Mouse (Mus musculus) hindbrain, embryonic 16.5 days (tissue): ENCODE measurements around the gene Slco4a1. TPM values are rescaled to one million over a fixed set of nuclear protein-coding genes. Genes with fewer than 3 reads are reported as not detected.

Experiments used
- ATAC-seq: fragments of 200-750 bp; cut with Nextera tagmentation; 2 replicates; pipeline ENCODE4 v1.8.0; 2017; ENCODE audit warnings: moderate TSS enrichment, moderate library complexity
- H3K27ac ChIP-seq: fragments of 300-500 bp; sonication (generic); 2 replicates; pipeline ENCODE4 v1.5.1; 2014; ENCODE audit warnings: low read depth, mild to moderate bottlenecking, control low read depth, low read length, moderate library complexity
- H3K27me3 ChIP-seq: fragments of 300-500 bp; sonication (generic); replicated peaks from 2 replicates; pipeline ENCODE4 v1.6.1; 2014; ENCODE audit warnings: low read length; ENCODE audit not compliant: control insufficient read depth, insufficient read depth
- H3K36me3 ChIP-seq: fragments of 300-500 bp; sonication (generic); 2 replicates; pipeline ENCODE4 v1.6.1; 2014; ENCODE audit warnings: mild to moderate bottlenecking, low read length, moderate library complexity, mixed read lengths; ENCODE audit not compliant: control insufficient read depth, insufficient read depth
- H3K4me1 ChIP-seq: fragments of 300-500 bp; sonication (generic); 2 replicates; pipeline ENCODE4 v1.6.1; 2014; ENCODE audit warnings: low read depth, low read length; ENCODE audit not compliant: control insufficient read depth, insufficient read depth
- H3K4me2 ChIP-seq: fragments of 300-500 bp; sonication (generic); 2 replicates; pipeline ENCODE4 v1.6.1; 2014; ENCODE audit warnings: mild to moderate bottlenecking, low read length, control low read depth, moderate library complexity
- H3K4me3 ChIP-seq: fragments of 300-500 bp; sonication (generic); 2 replicates; pipeline ENCODE4 v1.5.1; 2014; ENCODE audit warnings: mild to moderate bottlenecking, low read length, control low read depth, moderate library complexity
- H3K9ac ChIP-seq: fragments of 300-500 bp; sonication (generic); 2 replicates; pipeline ENCODE4 v1.6.1; 2014; ENCODE audit warnings: low read depth, mild to moderate bottlenecking, control low read depth, low read length, moderate library complexity
- H3K9me3 ChIP-seq: fragments of 300-500 bp; sonication (generic); 2 replicates; pipeline ENCODE4 v1.6.1; 2014; ENCODE audit warnings: mild to moderate bottlenecking, low read length, moderate library complexity; ENCODE audit not compliant: control insufficient read depth
- WGBS: fragments of 180-500 bp; shearing (Covaris S2); extraction: QIAGEN DNeasy Blood & Tissue Kit; methylation state at CpG from one replicate; pipeline ENCODE4 v1.1.7; 2014; 5-methylcytosine and 5-hydroxymethylcytosine counted together
- polyA plus RNA-seq: library from polyadenylated mRNA; unstranded; fragments of >200 nt; fragmentation: Nextera tagmentation; extraction: Ambion mirVana; gene quantifications from 2 replicates; pipeline ENCODE4 v1.2.1, GENCODE M21; 2015

Slco4a1 gene
- polyA plus RNA-seq, 1 experiment from 2014 or later: 2.7 TPM

GRCm38 (mm10) chr2:180460801-180461200 is 4.8 kb downstream of the Slco4a1 start:
- ATAC-seq: no peak
- WGBS: 58% methylated on average over 8 of the region's 8 CpGs
- Histone ChIP-seq H3K9me3 (no peaks in the 10 kb centered on the region), H3K4me3 (no peak overlapping the region), H3K4me1 (peaks cover 7% of the 10 kb centered on the region), H3K27me3 (peaks cover 11% of the 10 kb centered on the region; the same call in 1 of the 2 replicates), H3K9ac (no peak overlapping the region), H3K36me3 (no peaks in the 10 kb centered on the region), H3K4me2 (no peak overlapping the region), H3K27ac (no peak overlapping the region)

- no peaks in the 10 kb centered on the region for H3K36me3 ChIP-seq
- no peak overlapping the region for H3K4me2 ChIP-seq
- no peak overlapping the region for H3K4me3 ChIP-seq
Observed at GRCm38 (mm10) chr2:180462593-180462992, 6.5 kb downstream of the Slco4a1 start.

GRCm38 (mm10) chr2:180466505-180466904 is 10.5 kb downstream of the Slco4a1 start:
- no peak for ATAC-seq

More at GRCm38 (mm10) chr2:180462593-180462992, 6.5 kb downstream of the Slco4a1 start:
- Histone ChIP-seq H3K4me1 (no peaks in the 10 kb centered on the region; the same call in 1 of the 2 replicates), H3K9ac (no peak overlapping the region), H3K27ac (no peak overlapping the region), H3K9me3 (no peaks in the 10 kb centered on the region), H3K27me3 (peaks cover 5% of the 10 kb centered on the region; the same call in 1 of the 2 replicates)
- no peak for ATAC-seq
- 84% methylated on average over 8 of the region's 8 CpGs for WGBS

DNA sequence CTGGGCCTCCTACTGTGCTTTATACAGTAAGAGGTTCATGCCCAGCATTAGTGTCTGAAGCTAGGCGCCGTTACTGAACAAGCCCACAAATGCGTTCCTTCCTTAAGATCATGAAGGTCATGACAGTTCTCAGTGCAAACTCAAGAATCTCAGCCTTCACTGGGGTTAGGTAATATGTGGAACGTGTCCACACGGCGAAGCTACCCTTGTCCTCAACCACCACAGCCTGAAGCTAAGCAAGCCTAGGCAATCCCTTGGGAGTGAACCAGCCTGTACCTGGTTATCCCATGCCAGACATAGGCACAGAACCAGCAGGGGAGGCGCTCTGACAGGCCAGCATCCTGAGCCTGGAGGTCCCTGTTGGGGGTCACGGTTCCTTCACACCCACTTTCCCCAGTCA is 12.8 kb downstream of the Slco4a1 start:
- no peak overlapping the region for H3K27ac ChIP-seq
- H3K27me3 ChIP-seq: no peaks in the 10 kb centered on the region
- no peak overlapping the region for H3K4me2 ChIP-seq
- ATAC-seq: no peak
- no peak overlapping the region for H3K4me3 ChIP-seq
- no peaks in the 10 kb centered on the region for H3K9me3 ChIP-seq
- H3K4me1 ChIP-seq: no peaks in the 10 kb centered on the region; the same call in 1 of the 2 replicates
- 92% methylated on average over 8 of the region's 8 CpGs for WGBS
- no peak overlapping the region for H3K9ac ChIP-seq
- H3K36me3 ChIP-seq: no peaks in the 10 kb centered on the region

More at GRCm38 (mm10) chr2:180466505-180466904, 10.5 kb downstream of the Slco4a1 start:
- Histone ChIP-seq H3K27ac (no peak overlapping the region), H3K36me3 (no peaks in the 10 kb centered on the region), H3K4me2 (no peak overlapping the region), H3K4me1 (no peaks in the 10 kb centered on the region), H3K4me3 (no peak overlapping the region), H3K9ac (no peak overlapping the region), H3K27me3 (no peaks in the 10 kb centered on the region), H3K9me3 (no peaks in the 10 kb centered on the region)
- WGBS: 47% methylated on average over 7 of the region's 7 CpGs

DNA sequence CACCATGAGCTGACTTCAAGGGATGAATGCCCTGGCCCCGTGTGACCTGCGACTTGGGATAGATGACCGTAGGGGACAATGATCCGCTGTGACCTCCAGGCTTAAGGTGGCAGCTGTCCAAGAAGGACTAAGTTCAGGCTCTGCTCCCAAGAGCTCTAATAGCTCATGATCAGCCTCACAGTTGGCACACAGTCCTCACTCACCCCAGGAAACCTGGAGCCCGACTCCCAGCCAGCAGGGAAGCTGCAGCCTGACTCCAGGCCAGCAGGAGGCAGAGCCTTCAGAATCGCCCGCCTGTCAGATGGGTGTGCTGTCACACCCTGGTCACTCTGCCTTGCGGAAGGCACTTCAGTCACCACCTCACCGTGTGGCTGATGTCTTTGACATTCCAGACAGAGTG is 13.7 kb downstream of the Slco4a1 start:
- WGBS: 67% methylated on average over 9 of the region's 9 CpGs
- H3K4me1 ChIP-seq: no peaks in the 10 kb centered on the region; the same call in 1 of the 2 replicates
- no peaks in the 10 kb centered on the region for H3K27me3 ChIP-seq

GRCm38 (mm10) chr2:180472306-180473079 is 16.4 kb downstream of the Slco4a1 start:
- ATAC-seq: peak; percentile 61
- no peaks in the 10 kb centered on the region for H3K9me3 ChIP-seq
- H3K27me3 ChIP-seq: no peaks in the 10 kb centered on the region
- peak overlapping the region; percentile 17; the same call in 1 of the 2 replicates for H3K4me2 ChIP-seq
- WGBS: 8% methylated on average over 21 of the region's 21 CpGs
- no peak overlapping the region for H3K9ac ChIP-seq
- no peaks in the 10 kb centered on the region for H3K36me3 ChIP-seq
- H3K4me3 ChIP-seq: no peak overlapping the region
- H3K4me1 ChIP-seq: no peaks in the 10 kb centered on the region; the same call in 1 of the 2 replicates
- no peak overlapping the region for H3K27ac ChIP-seq

More for the DNA sequence above, 13.7 kb downstream of the Slco4a1 start:
- Histone ChIP-seq H3K27ac (no peak overlapping the region), H3K9ac (no peak overlapping the region), H3K4me2 (no peak overlapping the region), H3K4me3 (no peak overlapping the region), H3K36me3 (no peaks in the 10 kb centered on the region), H3K9me3 (no peaks in the 10 kb centered on the region)
- no peak for ATAC-seq

DNA sequence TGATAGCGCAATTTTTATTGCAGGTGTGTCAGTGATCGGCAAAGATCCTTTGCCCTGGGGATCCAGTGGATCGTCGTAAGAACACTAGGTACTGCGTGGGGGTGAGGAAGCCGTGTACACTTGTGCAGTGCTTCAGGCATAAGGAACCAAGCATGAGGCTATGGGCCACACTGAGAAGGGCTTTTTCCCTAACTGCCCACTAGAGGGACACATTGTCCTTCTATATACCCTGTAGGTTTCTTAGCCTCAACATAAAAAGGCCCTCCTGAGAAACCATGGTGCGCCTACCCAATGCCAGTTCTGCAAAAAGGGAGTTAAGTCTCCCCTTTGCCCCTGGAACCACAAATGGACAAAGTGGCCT is 17.0 kb downstream of the Slco4a1 start:
- no peaks in the 10 kb centered on the region; the same call in 1 of the 2 replicates for H3K4me1 ChIP-seq
- WGBS: 34% methylated on average over 7 of the region's 7 CpGs
- H3K9me3 ChIP-seq: no peaks in the 10 kb centered on the region

DNA sequence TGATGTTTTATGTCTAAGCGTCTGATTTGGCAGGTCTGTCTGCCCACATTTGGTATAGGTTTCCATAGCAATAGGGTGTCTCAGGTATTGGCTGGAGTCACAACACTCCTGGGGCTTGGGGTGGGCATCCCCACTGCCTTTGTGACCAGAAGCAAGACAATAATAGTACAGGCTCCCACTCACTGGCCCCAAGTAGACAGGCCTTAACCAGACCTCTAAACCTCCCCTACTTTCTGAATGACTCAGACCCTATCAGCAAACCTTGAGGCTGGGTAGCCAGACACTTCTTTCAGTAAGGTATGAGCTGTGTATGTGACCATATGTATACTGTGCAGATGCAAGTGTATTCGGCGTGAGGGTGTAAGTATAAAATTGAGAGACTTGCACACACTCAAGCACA is 18.8 kb downstream of the Slco4a1 start:
- ATAC-seq: no peak
- no peak overlapping the region for H3K27ac ChIP-seq
- 92% methylated on average over 3 of the region's 3 CpGs for WGBS

More for the DNA sequence above, 17.0 kb downstream of the Slco4a1 start:
- peak; percentile 90 for ATAC-seq
- no peak overlapping the region for H3K9ac ChIP-seq
- no peak overlapping the region for H3K27ac ChIP-seq
- H3K4me2 ChIP-seq: no peak overlapping the region
- no peaks in the 10 kb centered on the region for H3K27me3 ChIP-seq
- H3K36me3 ChIP-seq: no peaks in the 10 kb centered on the region
- H3K4me3 ChIP-seq: no peak overlapping the region

GRCm38 (mm10) chr2:180482274-180482673 is 26.2 kb downstream of the Slco4a1 start:
- peak overlapping the region; percentile 20; the same call in 1 of the 2 replicates for H3K9ac ChIP-seq
- H3K4me2 ChIP-seq: peak overlapping the region; percentile 31

More for the DNA sequence above, 18.8 kb downstream of the Slco4a1 start:
- no peaks in the 10 kb centered on the region for H3K9me3 ChIP-seq
- no peak overlapping the region for H3K4me2 ChIP-seq
- H3K4me3 ChIP-seq: no peak overlapping the region
- H3K36me3 ChIP-seq: no peaks in the 10 kb centered on the region
- no peak overlapping the region for H3K9ac ChIP-seq
- no peaks in the 10 kb centered on the region for H3K27me3 ChIP-seq
- H3K4me1 ChIP-seq: no peaks in the 10 kb centered on the region; the same call in 1 of the 2 replicates

More at GRCm38 (mm10) chr2:180482274-180482673, 26.2 kb downstream of the Slco4a1 start:
- ATAC-seq: peak; percentile 51
- 10% methylated on average over 16 of the region's 16 CpGs for WGBS
- no peaks in the 10 kb centered on the region for H3K36me3 ChIP-seq
- no peak overlapping the region for H3K4me3 ChIP-seq
- H3K4me1 ChIP-seq: peaks cover 7% of the 10 kb centered on the region
- H3K27me3 ChIP-seq: 0 out of 2 replicates have a peak, but pooled peaks cover 2% of the 10 kb centered on the region
- no peaks in the 10 kb centered on the region for H3K9me3 ChIP-seq
- peak overlapping the region; percentile 6; the same call in 1 of the 2 replicates for H3K27ac ChIP-seq
